Mouse (Mus musculus): ENCODE measurements at regions not wholly inside any gene's neighbourhood (a gene's known extent, or its start where the extent isn't known, plus 50 kb on each side); places are given as distances from the start of the nearest gene placed in this dataset.

- no peaks in the 10 kb centered on the region for H3K27me3 ChIP-seq
- no peak for ATAC-seq (ENCODE audit: insufficient number of reproducible peaks, insufficient read depth, low FRiP score, low TSS enrichment, low read depth)
- no peak overlapping the region for H3K4me2 ChIP-seq
- H3K9ac ChIP-seq (replicated peaks) = no peak overlapping the region
- no peaks in the 10 kb centered on the region for H3K4me1 ChIP-seq (replicated peaks)
- H3K4me3 ChIP-seq (replicated peaks) = no peak overlapping the region
- H3K36me3 ChIP-seq = no peaks in the 10 kb centered on the region
- H3K27ac ChIP-seq = no peak overlapping the region
- WGBS = 88% methylated on average over 2 of the region's 2 CpGs
- H3K9me3 ChIP-seq = no peaks in the 10 kb centered on the region
Observed at GRCm38 (mm10) chr17:81319605-81320004, 122.0 kb upstream of the Gm11096 start.

DNA sequence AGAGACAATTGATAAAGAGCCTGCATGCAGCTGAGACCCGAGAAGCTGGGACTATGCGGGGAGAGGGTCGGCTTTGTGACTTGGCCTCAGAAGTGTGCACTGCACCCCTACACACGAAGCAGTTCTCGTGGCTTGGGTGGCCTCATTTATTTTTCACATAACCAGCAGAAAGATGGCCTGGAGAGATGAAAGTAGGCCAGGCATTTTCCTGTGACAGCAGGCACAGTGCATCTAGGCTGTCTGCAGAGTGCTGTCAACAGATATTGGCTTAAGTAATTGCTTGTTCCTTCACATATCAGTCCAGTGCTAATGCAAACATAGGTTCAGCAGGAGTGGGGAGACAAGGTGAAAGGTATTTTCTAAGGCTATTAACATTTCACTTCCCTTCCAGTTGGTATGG is 124.9 kb upstream of the Gm11096 start:
- WGBS = 84% methylated on average over 5 of the region's 5 CpGs
- ATAC-seq (ENCODE audit: insufficient number of reproducible peaks, insufficient read depth, low FRiP score, low TSS enrichment, low read depth) = no peak
- Histone ChIP-seq H3K9ac (replicated peaks) (no peak overlapping the region), H3K27ac (no peak overlapping the region), H3K36me3 (no peaks in the 10 kb centered on the region), H3K4me1 (replicated peaks) (no peaks in the 10 kb centered on the region), H3K4me2 (no peak overlapping the region), H3K27me3 (no peaks in the 10 kb centered on the region), H3K4me3 (replicated peaks) (no peak overlapping the region), H3K9me3 (no peaks in the 10 kb centered on the region)

GRCm38 (mm10) chr17:81305880-81306279 is 135.7 kb upstream of the Gm11096 start:
- H3K4me3 ChIP-seq (replicated peaks) = no peak overlapping the region
- no peaks in the 10 kb centered on the region for H3K4me1 ChIP-seq (replicated peaks)
- H3K9me3 ChIP-seq = no peaks in the 10 kb centered on the region
- H3K27me3 ChIP-seq = no peaks in the 10 kb centered on the region; the same call in 1 of the 2 replicates
- WGBS = 65% methylated on average over 2 of the region's 2 CpGs
- no peak overlapping the region for H3K27ac ChIP-seq
- H3K36me3 ChIP-seq = no peaks in the 10 kb centered on the region
- no peak overlapping the region for H3K9ac ChIP-seq (replicated peaks)
- no peak overlapping the region for H3K4me2 ChIP-seq
- no peak for ATAC-seq (ENCODE audit: insufficient number of reproducible peaks, insufficient read depth, low FRiP score, low TSS enrichment, low read depth)

- no peak for ATAC-seq (ENCODE audit: insufficient number of reproducible peaks, insufficient read depth, low FRiP score, low TSS enrichment, low read depth)
- 70% methylated on average over 1 of the region's 1 CpGs for WGBS
Observed at GRCm38 (mm10) chr17:81304574-81304973, 137.0 kb upstream of the Gm11096 start.

GRCm38 (mm10) chr17:81302490-81302889 is 139.1 kb upstream of the Gm11096 start:
- no peak overlapping the region for H3K27ac ChIP-seq
- no peaks in the 10 kb centered on the region; the same call in 1 of the 2 replicates for H3K27me3 ChIP-seq
- H3K4me3 ChIP-seq (replicated peaks) = no peak overlapping the region
- 0 out of 2 replicates have a peak, but pooled peaks cover 4% of the 10 kb centered on the region for H3K9me3 ChIP-seq
- no peaks in the 10 kb centered on the region for H3K4me1 ChIP-seq (replicated peaks)
- no peaks in the 10 kb centered on the region for H3K36me3 ChIP-seq
- no peak overlapping the region for H3K9ac ChIP-seq (replicated peaks)
- ATAC-seq (ENCODE audit: insufficient number of reproducible peaks, insufficient read depth, low FRiP score, low TSS enrichment, low read depth) = no peak
- 76% methylated on average over 3 of the region's 3 CpGs for WGBS
- H3K4me2 ChIP-seq = no peak overlapping the region

More at GRCm38 (mm10) chr17:81304574-81304973, 137.0 kb upstream of the Gm11096 start:
- Histone ChIP-seq H3K4me3 (replicated peaks) (no peak overlapping the region), H3K9me3 (no peaks in the 10 kb centered on the region), H3K36me3 (no peaks in the 10 kb centered on the region), H3K9ac (replicated peaks) (no peak overlapping the region), H3K4me1 (replicated peaks) (no peaks in the 10 kb centered on the region), H3K4me2 (no peak overlapping the region), H3K27ac (no peak overlapping the region), H3K27me3 (no peaks in the 10 kb centered on the region; the same call in 1 of the 2 replicates)

DNA sequence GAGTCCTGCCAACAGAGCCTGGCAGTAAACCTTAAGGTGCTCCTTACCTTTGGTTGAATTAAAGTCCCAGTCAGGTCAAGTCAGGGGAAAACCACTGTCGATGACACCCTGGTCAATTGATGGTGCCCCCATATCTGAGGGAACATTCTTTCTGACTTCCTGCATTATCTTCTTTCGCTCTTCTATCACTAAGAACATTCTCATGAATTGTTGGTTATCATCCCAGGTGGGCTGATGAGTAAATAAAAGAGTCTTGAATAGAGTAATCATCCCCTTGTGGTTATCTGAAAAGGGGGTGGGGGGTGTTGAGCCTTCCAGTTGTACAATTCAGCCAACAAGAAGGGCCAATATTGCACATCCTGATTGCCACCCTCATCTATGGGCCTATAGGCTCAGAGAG is 149.7 kb upstream of the Gm11096 start:
- Histone ChIP-seq H3K27ac (no peak overlapping the region), H3K36me3 (no peaks in the 10 kb centered on the region), H3K4me2 (no peak overlapping the region), H3K4me1 (replicated peaks) (no peaks in the 10 kb centered on the region), H3K4me3 (replicated peaks) (no peak overlapping the region), H3K9me3 (no peaks in the 10 kb centered on the region), H3K27me3 (no peaks in the 10 kb centered on the region), H3K9ac (replicated peaks) (no peak overlapping the region)
- ATAC-seq (ENCODE audit: insufficient number of reproducible peaks, insufficient read depth, low FRiP score, low TSS enrichment, low read depth) = no peak
- 86% methylated on average over 2 of the region's 2 CpGs for WGBS

DNA sequence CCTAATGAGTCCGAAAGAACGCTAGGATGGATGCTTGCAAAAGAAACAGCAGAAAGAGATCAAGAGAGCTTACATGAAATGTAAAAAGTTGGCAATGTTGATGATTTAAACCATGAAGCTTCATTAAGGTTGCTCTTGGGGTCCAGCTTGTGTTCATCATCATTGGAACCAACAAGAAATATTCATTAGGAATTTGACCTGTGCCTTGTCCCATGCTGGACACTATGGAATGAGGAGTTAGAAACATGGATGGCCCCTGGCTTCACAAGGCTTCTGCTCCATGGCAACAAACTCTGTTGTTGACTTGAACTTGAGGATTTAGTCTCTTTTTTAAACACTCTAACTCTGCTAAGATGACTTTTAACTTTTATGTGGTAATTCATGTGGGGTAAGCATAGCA is 159.0 kb upstream of the Gm11096 start:
- no peaks in the 10 kb centered on the region for H3K9me3 ChIP-seq
- no peak for ATAC-seq (ENCODE audit: insufficient number of reproducible peaks, insufficient read depth, low FRiP score, low TSS enrichment, low read depth)
- H3K27me3 ChIP-seq = no peaks in the 10 kb centered on the region
- H3K4me3 ChIP-seq (replicated peaks) = no peak overlapping the region
- no peak overlapping the region for H3K4me2 ChIP-seq
- H3K36me3 ChIP-seq = no peaks in the 10 kb centered on the region
- no peak overlapping the region for H3K9ac ChIP-seq (replicated peaks)
- WGBS = 86% methylated on average over 2 of the region's 2 CpGs
- no peak overlapping the region for H3K27ac ChIP-seq
- no peaks in the 10 kb centered on the region for H3K4me1 ChIP-seq (replicated peaks)

GRCm38 (mm10) chr17:81270235-81270634 is 171.3 kb upstream of the Gm11096 start:
- H3K36me3 ChIP-seq = no peaks in the 10 kb centered on the region
- no peak overlapping the region for H3K27ac ChIP-seq
- H3K4me2 ChIP-seq = no peak overlapping the region
- H3K4me3 ChIP-seq (replicated peaks) = no peak overlapping the region
- no peaks in the 10 kb centered on the region for H3K4me1 ChIP-seq (replicated peaks)
- WGBS = 5% methylated on average over 1 of the region's 1 CpGs
- no peaks in the 10 kb centered on the region for H3K9me3 ChIP-seq
- H3K9ac ChIP-seq (replicated peaks) = no peak overlapping the region
- no peaks in the 10 kb centered on the region for H3K27me3 ChIP-seq
- ATAC-seq (ENCODE audit: insufficient number of reproducible peaks, insufficient read depth, low FRiP score, low TSS enrichment, low read depth) = no peak

DNA sequence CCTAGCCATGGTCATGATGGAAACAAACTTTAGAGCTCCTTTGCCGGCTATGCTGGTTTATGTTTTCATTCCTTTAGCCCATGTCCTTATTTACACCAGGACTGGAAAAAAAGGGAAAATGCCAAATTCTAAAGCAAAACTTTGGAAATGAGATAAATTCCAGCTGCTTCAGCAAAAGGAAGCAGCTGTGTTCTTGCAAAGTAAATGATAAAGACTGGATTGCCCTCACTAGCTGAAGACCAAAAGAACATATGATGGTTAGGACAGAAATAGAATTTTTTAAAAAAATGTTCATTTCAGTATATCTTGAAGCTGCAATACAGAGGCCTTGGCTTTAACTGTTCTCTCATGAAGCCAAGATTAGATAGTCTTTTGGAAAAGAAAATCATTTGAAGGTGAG is 179.6 kb upstream of the Gm11096 start:
- Histone ChIP-seq H3K27ac (no peak overlapping the region), H3K9ac (replicated peaks) (no peak overlapping the region), H3K27me3 (no peaks in the 10 kb centered on the region), H3K36me3 (no peaks in the 10 kb centered on the region), H3K4me3 (replicated peaks) (no peak overlapping the region), H3K4me1 (replicated peaks) (no peaks in the 10 kb centered on the region), H3K9me3 (no peaks in the 10 kb centered on the region), H3K4me2 (no peak overlapping the region)
- 89% methylated on average over 1 of the region's 1 CpGs for WGBS
- no peak for ATAC-seq (ENCODE audit: insufficient number of reproducible peaks, insufficient read depth, low FRiP score, low TSS enrichment, low read depth)

- no peaks in the 10 kb centered on the region for H3K4me1 ChIP-seq (replicated peaks)
- WGBS = 93% methylated on average over 1 of the region's 1 CpGs
- no peaks in the 10 kb centered on the region for H3K27me3 ChIP-seq
- H3K4me2 ChIP-seq = no peak overlapping the region
- no peak overlapping the region for H3K4me3 ChIP-seq (replicated peaks)
- no peak for ATAC-seq (ENCODE audit: insufficient number of reproducible peaks, insufficient read depth, low FRiP score, low TSS enrichment, low read depth)
- no peaks in the 10 kb centered on the region for H3K36me3 ChIP-seq
- H3K9me3 ChIP-seq = no peaks in the 10 kb centered on the region
- no peak overlapping the region for H3K27ac ChIP-seq
- H3K9ac ChIP-seq (replicated peaks) = no peak overlapping the region
Observed at GRCm38 (mm10) chr17:81260036-81260435, 181.5 kb upstream of the Gm11096 start.

- Histone ChIP-seq H3K27me3 (no peaks in the 10 kb centered on the region), H3K4me1 (replicated peaks) (no peaks in the 10 kb centered on the region), H3K36me3 (no peaks in the 10 kb centered on the region), H3K9me3 (no peaks in the 10 kb centered on the region), H3K9ac (replicated peaks) (no peak overlapping the region), H3K4me3 (replicated peaks) (no peak overlapping the region), H3K4me2 (no peak overlapping the region), H3K27ac (no peak overlapping the region)
- no peak for ATAC-seq (ENCODE audit: insufficient number of reproducible peaks, insufficient read depth, low FRiP score, low TSS enrichment, low read depth)
- WGBS = 66% methylated on average over 3 of the region's 3 CpGs
Observed at GRCm38 (mm10) chr17:81256106-81256505, 185.5 kb upstream of the Gm11096 start.

- no peak for ATAC-seq (ENCODE audit: insufficient number of reproducible peaks, insufficient read depth, low FRiP score, low TSS enrichment, low read depth)
- H3K9me3 ChIP-seq = no peaks in the 10 kb centered on the region
- H3K9ac ChIP-seq (replicated peaks) = no peak overlapping the region
- no peak overlapping the region for H3K4me3 ChIP-seq (replicated peaks)
- no peaks in the 10 kb centered on the region; the same call in 1 of the 2 replicates for H3K27me3 ChIP-seq
- no peak overlapping the region for H3K27ac ChIP-seq
- H3K4me2 ChIP-seq = no peak overlapping the region
- H3K4me1 ChIP-seq (replicated peaks) = peaks cover 3% of the 10 kb centered on the region
- no peaks in the 10 kb centered on the region for H3K36me3 ChIP-seq
- WGBS = 31% methylated on average over 3 of the region's 3 CpGs
Observed at GRCm38 (mm10) chr17:81250748-81251147, 185.9 kb upstream of the Thumpd2 start.
